Mouse (Mus musculus): ENCODE measurements around the gene Ubxn2a.
"Not testable (repeated sequence)": the region's sequence is repeated elsewhere in the genome, so short reads cannot be mapped to it uniquely, and the experiment has no call there.

DNA sequence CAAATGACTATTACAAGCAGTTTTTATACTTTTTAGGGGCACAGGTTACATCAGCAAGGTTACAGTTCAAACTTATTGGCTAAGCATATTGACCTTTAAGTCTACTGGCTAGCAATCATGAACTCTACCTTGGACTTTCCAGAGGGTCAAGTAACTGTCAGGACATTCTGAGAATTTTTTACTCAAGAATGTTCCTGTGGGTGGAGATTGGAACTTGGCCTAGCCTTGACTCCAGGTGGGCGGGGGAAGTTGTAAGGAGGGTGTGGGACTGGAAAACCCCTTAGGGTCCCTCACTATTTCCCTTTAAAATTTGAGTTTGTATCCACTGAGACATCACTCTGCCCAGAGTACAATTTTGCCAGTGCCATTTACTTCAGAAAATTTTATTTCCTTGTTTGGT is 3.0 kb upstream of the Ubxn2a start:
- not testable (repeated sequence) for TF ChIP-seq POLR2A (IDR thresholded peaks at IDR 0.05; ENCODE audit: borderline replicate concordance, low read depth, low read length); CTCF (IDR thresholded peaks at IDR 0.05; ENCODE audit: low read depth, low read length)

Data from bone marrow macrophage, adult 2 months (primary cell).